Mouse (Mus musculus) kidney, adult 9 months (tissue): Measurements from ENCODE around the gene Gm20671.
"Not testable (repeated sequence)": the region's sequence is repeated elsewhere in the genome, so short reads cannot be mapped to it uniquely, and the experiment has no call there.

Experiments used
- DNase-seq: peaks from one replicate; pipeline ENCODE4 v3.0.0; 2022

The Gm20671 gene

GRCm38 (mm10) chr5:32728300-32728699 lies 98.6 kb downstream of the Gm20671 start:
- DNase-seq = no peak

- peak; percentile 79 for DNase-seq
These were observed 101.5 kb downstream of the Gm20671 start for GRCm38 (mm10) chr5:32725397-32725796.

DNA sequence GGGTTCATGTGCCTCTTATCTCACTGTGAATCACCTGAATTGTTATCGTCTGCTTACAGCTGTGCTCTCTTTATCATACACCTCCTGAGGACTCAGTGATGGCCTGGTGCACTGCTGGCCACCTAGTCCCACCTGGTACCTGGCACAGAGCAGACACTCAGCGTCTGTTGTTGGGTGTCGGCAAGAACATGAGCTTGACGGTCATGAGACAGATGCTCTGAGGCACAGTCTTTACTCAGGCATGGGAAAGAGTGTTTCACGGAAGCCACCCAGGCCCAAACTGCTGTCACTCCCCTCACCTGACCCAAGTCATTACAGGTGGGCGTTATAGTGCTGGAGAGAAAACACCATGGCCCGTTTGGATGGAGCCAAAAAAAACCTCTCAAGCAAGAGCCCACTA lies 102.9 kb downstream of the Gm20671 start:
- DNase-seq = no peak

GRCm38 (mm10) chr5:32722711-32723110 lies 104.2 kb downstream of the Gm20671 start:
- DNase-seq = not testable (repeated sequence)

- DNase-seq = no peak
These were observed 104.6 kb downstream of the Gm20671 start for GRCm38 (mm10) chr5:32722263-32722662.

GRCm38 (mm10) chr5:32721316-32721715 lies 105.6 kb downstream of the Gm20671 start:
- DNase-seq = no peak

- DNase-seq = no peak
These were observed 106.5 kb downstream of the Gm20671 start for GRCm38 (mm10) chr5:32720416-32720815.

DNA sequence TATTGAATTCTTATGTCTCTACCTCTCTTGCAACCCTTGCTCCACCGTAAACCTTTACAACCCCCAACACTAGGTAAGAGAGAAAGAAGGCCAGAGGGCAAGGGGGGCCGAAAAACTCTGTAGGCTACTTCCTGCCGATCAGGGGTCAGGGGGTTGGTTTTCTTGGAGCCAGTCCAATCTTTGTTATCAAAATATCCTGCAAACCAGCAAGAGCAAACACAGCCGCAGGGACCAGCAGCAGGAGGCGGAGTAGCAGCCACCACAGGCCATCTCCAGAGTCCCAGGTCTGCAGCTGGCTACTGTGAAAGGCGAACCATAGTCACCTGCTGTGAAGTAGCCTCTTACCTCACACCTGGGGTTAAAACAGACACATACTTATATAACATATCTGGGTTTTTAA lies 108.0 kb downstream of the Gm20671 start:
- no peak for DNase-seq

DNA sequence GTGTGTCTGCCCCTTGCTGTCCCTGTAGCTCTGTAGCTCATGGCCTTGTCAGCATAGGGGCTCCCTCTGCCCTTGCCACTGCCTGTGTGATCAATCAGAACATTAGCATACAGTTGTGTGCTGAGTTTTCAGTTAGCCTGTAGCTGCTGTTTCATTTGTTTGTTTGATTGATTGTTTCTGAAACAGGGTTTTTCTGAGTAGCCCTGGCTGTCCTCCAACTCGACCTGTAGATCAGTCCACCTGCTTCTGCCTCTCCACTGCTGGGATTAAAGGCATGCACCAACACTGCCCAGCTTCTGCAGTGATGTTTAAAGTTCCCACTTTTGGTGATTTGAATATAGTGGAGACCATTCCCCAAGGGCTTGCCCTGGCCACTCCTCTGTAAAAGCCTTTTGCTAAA lies 109.2 kb downstream of the Gm20671 start:
- no peak for DNase-seq

DNA sequence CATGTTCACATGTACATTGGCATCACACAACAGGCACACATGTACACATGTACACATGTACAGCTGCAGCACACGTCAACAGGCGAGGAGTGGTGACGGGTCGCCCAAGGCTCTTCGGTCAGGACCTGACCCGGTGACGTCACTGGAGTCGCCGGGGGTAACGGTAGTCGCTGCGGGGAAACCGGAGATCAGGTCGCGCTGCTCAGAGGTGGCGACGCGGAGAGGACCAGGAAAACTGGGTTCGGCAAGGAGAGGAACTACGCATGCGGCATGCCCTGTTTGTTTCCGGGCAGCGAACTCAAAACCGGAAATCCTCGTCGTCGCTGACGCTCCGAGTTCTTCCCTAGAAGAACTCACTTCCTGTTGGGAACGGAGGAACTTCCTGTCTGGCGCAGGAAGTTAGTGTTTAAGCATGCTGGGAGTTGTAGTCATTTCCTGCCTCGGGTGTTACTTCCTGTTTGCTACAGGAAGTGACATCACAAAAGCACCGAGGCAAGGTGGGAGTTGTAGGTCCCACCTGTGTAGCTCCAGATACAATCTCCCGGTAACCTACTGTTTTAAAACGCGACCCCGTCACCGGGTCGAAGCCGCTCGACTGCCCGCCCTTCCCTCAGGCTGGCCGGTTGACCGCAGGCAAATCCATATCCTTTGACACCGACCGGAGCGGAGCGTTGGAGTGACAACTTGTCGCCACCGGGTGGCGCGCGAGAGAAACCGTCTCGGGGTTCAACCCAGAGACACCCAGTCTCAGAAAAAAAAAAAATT lies 113.0 kb downstream of the Gm20671 start:
- DNase-seq = peak; percentile 96

GRCm38 (mm10) chr5:32713042-32713702 lies 113.7 kb downstream of the Gm20671 start:
- DNase-seq = peak; percentile 20

- no peak for DNase-seq
These were observed 114.5 kb downstream of the Gm20671 start for GRCm38 (mm10) chr5:32712221-32713041.

GRCm38 (mm10) chr5:32711485-32711884 lies 115.4 kb downstream of the Gm20671 start:
- DNase-seq = no peak

- no peak for DNase-seq
These were observed 120.6 kb downstream of the Gm20671 start for GRCm38 (mm10) chr5:32706226-32706780.

- DNase-seq = peak; percentile 75
These were observed 129.6 kb downstream of the Gm20671 start for GRCm38 (mm10) chr5:32697208-32697867.

DNA sequence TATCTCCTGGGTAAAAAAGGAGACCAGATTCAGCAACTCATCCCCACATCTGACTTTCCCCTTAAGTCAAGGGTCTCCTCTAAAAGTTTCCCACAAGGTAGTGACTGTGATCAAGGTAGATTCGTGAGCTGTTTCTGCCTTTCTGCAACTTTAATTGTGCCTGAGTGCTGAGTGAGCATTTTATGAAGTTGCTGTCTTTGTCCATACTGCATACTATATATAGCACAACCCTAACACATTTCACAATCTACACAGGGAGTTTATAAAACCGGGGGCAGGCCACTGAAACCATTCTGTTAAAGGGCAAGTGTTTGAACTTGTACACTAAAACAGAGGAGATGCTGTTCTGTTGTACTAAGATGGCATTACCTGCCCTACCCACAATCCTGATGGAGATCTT lies 133.5 kb downstream of the Gm20671 start:
- no peak for DNase-seq
